Mouse (Mus musculus): ENCODE measurements at regions not wholly inside any gene's neighbourhood (a gene's known extent, or its start where the extent isn't known, plus 50 kb on each side); places are given as distances from the start of the nearest gene placed in this dataset.

DNA sequence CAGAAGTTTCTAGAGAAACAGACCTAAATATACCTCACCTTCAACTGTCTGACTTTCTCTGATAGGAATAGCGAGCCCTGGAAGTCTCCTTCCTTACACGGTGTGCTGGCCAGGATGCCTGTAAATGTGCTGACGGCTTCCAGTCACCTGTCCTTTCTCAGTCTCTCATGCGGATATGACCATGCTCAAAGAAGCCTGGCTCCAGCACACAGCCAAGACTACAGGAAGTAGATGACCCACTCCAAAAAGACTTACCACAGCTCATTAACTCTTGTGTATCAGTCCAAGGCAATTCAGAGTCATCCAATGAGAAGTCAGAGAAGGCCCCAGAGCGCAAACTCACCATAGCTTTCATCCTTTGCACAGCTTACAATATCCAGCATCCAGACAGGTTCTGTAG, 186.3 kb downstream of the Synb start:
- WGBS = 82% methylated on average over 5 of the region's 5 CpGs

DNA sequence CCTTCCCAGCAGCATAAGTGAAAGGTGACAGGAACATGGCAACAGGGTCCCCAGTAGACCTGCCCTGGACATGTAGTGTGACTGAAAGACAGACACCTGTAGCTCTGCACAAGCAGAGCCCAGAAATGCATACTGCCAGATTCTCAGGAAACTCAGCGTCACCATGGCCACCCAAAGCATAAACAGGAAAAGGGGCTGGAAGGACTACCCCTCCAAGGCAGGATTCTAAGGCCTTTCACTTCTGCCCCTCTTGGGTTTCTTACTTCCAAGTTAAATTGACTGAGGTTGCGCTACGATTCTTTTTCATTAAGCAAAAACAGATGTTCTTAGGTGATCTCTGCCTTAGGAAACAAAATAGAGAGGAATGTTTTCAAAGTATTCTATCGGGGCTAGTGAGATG, 189.5 kb downstream of the Synb start:
- no peak overlapping the region for H3K4me3 ChIP-seq (ENCODE audit: low read length)

More for the DNA sequence above, 186.3 kb downstream of the Synb start:
- Histone ChIP-seq H3K4me2 (ENCODE audit: low read depth, low read length) (no peak overlapping the region), H3K4me3 (ENCODE audit: low read length) (no peak overlapping the region), H3K27me3 (replicated peaks; ENCODE audit: control insufficient read depth, insufficient read depth, low read length) (no peaks in the 10 kb centered on the region), H3K9me3 (ENCODE audit: control insufficient read depth, low read length) (no peaks in the 10 kb centered on the region), H3K36me3 (ENCODE audit: control insufficient read depth, insufficient read depth, low read length) (no peaks in the 10 kb centered on the region), H3K4me1 (ENCODE audit: control insufficient read depth, insufficient read depth, low read length) (no peaks in the 10 kb centered on the region), H3K9ac (ENCODE audit: low read depth, low read length) (no peak overlapping the region), H3K27ac (ENCODE audit: low read length) (no peak overlapping the region)
- no peak for ATAC-seq

DNA sequence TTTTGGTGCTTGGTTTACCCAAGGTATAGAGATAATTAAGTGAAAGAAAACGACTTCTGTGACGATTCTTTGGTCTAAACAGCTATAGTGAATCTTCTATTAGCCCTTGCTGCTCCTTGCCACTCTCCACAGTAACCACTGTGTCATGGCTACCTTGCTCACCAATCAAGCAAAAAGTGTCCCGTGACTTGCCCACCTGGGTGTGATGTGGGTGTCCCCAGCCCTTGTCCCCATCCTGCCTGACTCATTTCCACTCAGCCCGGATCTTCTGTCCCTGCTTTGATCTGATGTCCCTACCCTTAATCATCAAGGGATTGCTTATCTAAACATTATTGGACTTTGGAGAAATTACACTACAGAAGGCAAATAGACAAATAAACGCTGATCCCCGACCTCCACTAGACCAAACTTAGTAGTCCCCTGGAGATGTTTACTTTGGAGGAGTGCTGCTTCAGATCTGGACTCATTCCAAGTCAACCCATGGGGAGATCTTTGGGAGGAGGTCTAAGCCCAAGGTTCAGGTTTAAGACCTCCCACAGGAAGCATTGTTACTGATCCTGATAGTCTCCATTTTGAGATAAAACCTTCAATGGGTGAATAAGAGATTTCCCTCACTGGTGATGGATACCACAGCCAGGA, 190.6 kb downstream of the Synb start:
- 48% methylated on average over 6 of the region's 6 CpGs for WGBS
- H3K4me3 ChIP-seq (ENCODE audit: low read length) = no peak overlapping the region
- no peaks in the 10 kb centered on the region for H3K4me1 ChIP-seq (ENCODE audit: control insufficient read depth, insufficient read depth, low read length)
- H3K27me3 ChIP-seq (replicated peaks; ENCODE audit: control insufficient read depth, insufficient read depth, low read length) = no peaks in the 10 kb centered on the region
- H3K4me2 ChIP-seq (ENCODE audit: low read depth, low read length) = no peak overlapping the region
- ATAC-seq = peak; percentile 64
- no peaks in the 10 kb centered on the region for H3K9me3 ChIP-seq (ENCODE audit: control insufficient read depth, low read length)
- no peak overlapping the region for H3K9ac ChIP-seq (ENCODE audit: low read depth, low read length)
- no peak overlapping the region for H3K27ac ChIP-seq (ENCODE audit: low read length)
- H3K36me3 ChIP-seq (ENCODE audit: control insufficient read depth, insufficient read depth, low read length) = no peaks in the 10 kb centered on the region

More for the DNA sequence above, 189.5 kb downstream of the Synb start:
- H3K9me3 ChIP-seq (ENCODE audit: control insufficient read depth, low read length) = no peaks in the 10 kb centered on the region
- WGBS = 74% methylated on average over 4 of the region's 4 CpGs
- no peak overlapping the region for H3K27ac ChIP-seq (ENCODE audit: low read length)
- no peak overlapping the region for H3K4me2 ChIP-seq (ENCODE audit: low read depth, low read length)
- H3K4me1 ChIP-seq (ENCODE audit: control insufficient read depth, insufficient read depth, low read length) = no peaks in the 10 kb centered on the region
- no peaks in the 10 kb centered on the region for H3K27me3 ChIP-seq (replicated peaks; ENCODE audit: control insufficient read depth, insufficient read depth, low read length)
- ATAC-seq = no peak
- H3K36me3 ChIP-seq (ENCODE audit: control insufficient read depth, insufficient read depth, low read length) = no peaks in the 10 kb centered on the region
- H3K9ac ChIP-seq (ENCODE audit: low read depth, low read length) = no peak overlapping the region

DNA sequence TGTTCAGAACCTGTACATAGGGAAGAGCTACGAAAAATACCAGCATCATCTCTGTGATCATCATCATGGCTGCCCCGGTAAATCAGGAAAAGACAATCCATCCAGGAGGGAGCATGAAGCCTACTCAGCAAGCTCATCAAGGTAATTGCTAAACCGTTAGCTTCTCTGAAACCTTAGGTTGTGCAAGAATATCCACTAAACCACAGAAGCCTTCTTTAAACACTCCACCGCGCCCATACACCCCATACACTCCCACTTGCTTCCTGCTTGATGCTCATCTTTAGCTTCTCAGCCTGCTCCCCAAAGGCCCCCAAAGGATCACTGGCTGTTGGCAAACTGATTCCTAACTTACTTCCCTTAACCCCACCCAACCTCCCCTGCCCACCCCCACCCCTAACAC, 193.2 kb downstream of the Synb start:
- no peaks in the 10 kb centered on the region for H3K4me1 ChIP-seq (ENCODE audit: control insufficient read depth, insufficient read depth, low read length)
- H3K9me3 ChIP-seq (ENCODE audit: control insufficient read depth, low read length) = no peaks in the 10 kb centered on the region
- H3K4me2 ChIP-seq (ENCODE audit: low read depth, low read length) = no peak overlapping the region
- H3K27me3 ChIP-seq (replicated peaks; ENCODE audit: control insufficient read depth, insufficient read depth, low read length) = no peaks in the 10 kb centered on the region
- 87% methylated on average over 5 of the region's 5 CpGs for WGBS
- ATAC-seq = no peak
- H3K36me3 ChIP-seq (ENCODE audit: control insufficient read depth, insufficient read depth, low read length) = no peaks in the 10 kb centered on the region
- no peak overlapping the region for H3K4me3 ChIP-seq (ENCODE audit: low read length)
- no peak overlapping the region for H3K9ac ChIP-seq (ENCODE audit: low read depth, low read length)
- no peak overlapping the region for H3K27ac ChIP-seq (ENCODE audit: low read length)

DNA sequence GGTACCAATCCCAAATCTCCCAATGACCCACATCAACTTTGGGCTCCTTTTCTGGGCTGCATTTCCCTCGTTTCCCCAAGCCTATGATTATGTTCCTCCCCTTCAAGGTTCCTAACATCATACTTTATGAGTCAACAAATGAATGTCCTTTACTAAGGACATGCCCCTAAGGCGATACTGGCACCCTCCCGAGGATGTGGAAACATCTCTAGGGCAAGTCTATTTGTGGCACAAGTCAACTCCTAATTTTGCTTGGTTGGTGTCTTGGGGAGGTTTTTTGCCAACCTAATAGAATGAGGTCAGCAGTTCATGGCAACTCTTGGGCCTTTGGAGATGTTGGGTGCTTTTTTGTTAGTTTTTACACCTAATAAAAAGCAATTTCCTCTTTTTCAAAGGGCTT, 198.5 kb downstream of the Synb start:
- no peak for ATAC-seq
- H3K9ac ChIP-seq (ENCODE audit: low read depth, low read length) = no peak overlapping the region
- no peak overlapping the region for H3K4me2 ChIP-seq (ENCODE audit: low read depth, low read length)
- no peaks in the 10 kb centered on the region for H3K9me3 ChIP-seq (ENCODE audit: control insufficient read depth, low read length)
- 85% methylated on average over 3 of the region's 3 CpGs for WGBS
- H3K27me3 ChIP-seq (replicated peaks; ENCODE audit: control insufficient read depth, insufficient read depth, low read length) = no peaks in the 10 kb centered on the region
- H3K27ac ChIP-seq (ENCODE audit: low read length) = no peak overlapping the region
- no peaks in the 10 kb centered on the region for H3K36me3 ChIP-seq (ENCODE audit: control insufficient read depth, insufficient read depth, low read length)
- H3K4me1 ChIP-seq (ENCODE audit: control insufficient read depth, insufficient read depth, low read length) = no peaks in the 10 kb centered on the region
- no peak overlapping the region for H3K4me3 ChIP-seq (ENCODE audit: low read length)

Data from intestine, embryonic 16.5 days (tissue).